Mouse (Mus musculus) kidney, postnatal 0 days (tissue): ENCODE data around the gene Tm4sf5. TPM values are rescaled to one million over a fixed set of nuclear protein-coding genes. Genes with fewer than 3 reads are reported as not detected.

Experiments
- ATAC-seq: fragments of 200-750 bp; cut with Nextera tagmentation; replicated peaks from 2 replicates; pipeline ENCODE4 v1.8.0; 2017; ENCODE audit warnings: low read depth, moderate number of reproducible peaks, moderate TSS enrichment, moderate library complexity; ENCODE audit not compliant: low FRiP score
- DNase-seq: peaks from one replicate; pipeline ENCODE4 v3.0.0-alpha.2; 2016; ENCODE audit warnings: low spot score
- H3K27ac ChIP-seq: fragments of 300-500 bp; sonication (generic); 2 replicates; pipeline ENCODE4 v1.5.1; 2014; ENCODE audit warnings: mild to moderate bottlenecking
- H3K27me3 ChIP-seq: fragments of 300-500 bp; sonication (generic); 2 replicates; pipeline ENCODE4 v1.6.1; 2014; ENCODE audit warnings: low read length, mixed read lengths; ENCODE audit not compliant: insufficient read depth
- H3K36me3 ChIP-seq: fragments of 300-500 bp; sonication (generic); 2 replicates; pipeline ENCODE4 v1.6.1; 2014; ENCODE audit warnings: low read length, mixed read lengths; ENCODE audit not compliant: insufficient read depth
- H3K4me1 ChIP-seq: fragments of 300-500 bp; sonication (generic); replicated peaks from 2 replicates; pipeline ENCODE4 v1.6.1; 2014; ENCODE audit warnings: antibody characterized with exemption, low read length, mixed read lengths; ENCODE audit not compliant: insufficient read depth
- H3K4me2 ChIP-seq: fragments of 300-500 bp; sonication (generic); 2 replicates; pipeline ENCODE4 v1.6.1; 2014; ENCODE audit warnings: mild to moderate bottlenecking, low read length, moderate library complexity, mixed read lengths
- H3K4me3 ChIP-seq: fragments of 300-500 bp; sonication (generic); replicated peaks from 2 replicates; pipeline ENCODE4 v1.5.1; 2014; ENCODE audit warnings: low read depth, low read length
- H3K9ac ChIP-seq: fragments of 300-500 bp; sonication (generic); 2 replicates; pipeline ENCODE4 v1.6.1; 2014; ENCODE audit warnings: low read depth, low read length
- H3K9me3 ChIP-seq: fragments of 300-500 bp; sonication (generic); replicated peaks from 2 replicates; pipeline ENCODE4 v1.6.1; 2016; ENCODE audit warnings: low read length, inconsistent platforms, mixed read lengths
- CTCF ChIP-seq: IDR thresholded peaks from 2 replicates; pipeline ENCODE4 v1.5.1; 2016; ENCODE audit warnings: antibody characterized with exemption, low read depth, mild to moderate bottlenecking, moderate library complexity
- WGBS: fragments of 180-500 bp; shearing (Covaris S2); extraction: QIAGEN DNeasy Blood & Tissue Kit; methylation state at CpG from one replicate; pipeline ENCODE4 v1.1.7; 2014; 5-methylcytosine and 5-hydroxymethylcytosine counted together
- polyA plus RNA-seq: library from polyadenylated mRNA; unstranded; fragments of >200 nt; fragmentation: Nextera tagmentation; extraction: Ambion mirVana; gene quantifications from 2 replicates; pipeline ENCODE4 v1.2.1, GENCODE M21; 2015

Tm4sf5 gene
- polyA plus RNA-seq, 1 experiment from 2014 or later, result 1.5 TPM

DNA sequence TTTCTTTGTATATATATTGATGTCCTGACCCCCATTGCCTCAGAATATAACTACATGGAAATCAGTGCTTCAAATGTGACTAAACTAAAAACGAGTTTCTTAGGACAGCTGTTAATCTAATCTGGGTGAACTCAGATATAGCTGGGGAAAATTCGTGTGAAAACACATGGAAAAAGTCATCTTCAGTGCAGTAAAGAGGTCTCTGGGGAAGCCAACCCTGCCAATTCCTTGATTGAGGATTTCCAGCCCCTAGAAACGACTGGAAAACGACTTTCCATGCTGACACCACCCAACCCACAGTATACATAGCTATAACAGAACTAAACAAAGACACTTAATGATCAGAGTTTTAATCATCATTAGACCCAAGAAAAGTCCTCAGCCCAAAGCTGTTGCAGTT lies 17.2 kb upstream of the Tm4sf5 start:
- WGBS, result 43% methylated on average over 4 of the region's 4 CpGs
- DNase-seq, result no peak
- no peaks in the 10 kb centered on the region for H3K9me3 ChIP-seq
- H3K4me2 ChIP-seq, result no peak overlapping the region
- no peaks in the 10 kb centered on the region for H3K36me3 ChIP-seq
- no peak for ATAC-seq
- H3K4me3 ChIP-seq, result no peak overlapping the region
- H3K9ac ChIP-seq, result no peak overlapping the region
- no peaks in the 10 kb centered on the region for H3K4me1 ChIP-seq
- no peak for TF ChIP-seq CTCF
- no peaks in the 10 kb centered on the region for H3K27me3 ChIP-seq
- no peak overlapping the region for H3K27ac ChIP-seq

DNA sequence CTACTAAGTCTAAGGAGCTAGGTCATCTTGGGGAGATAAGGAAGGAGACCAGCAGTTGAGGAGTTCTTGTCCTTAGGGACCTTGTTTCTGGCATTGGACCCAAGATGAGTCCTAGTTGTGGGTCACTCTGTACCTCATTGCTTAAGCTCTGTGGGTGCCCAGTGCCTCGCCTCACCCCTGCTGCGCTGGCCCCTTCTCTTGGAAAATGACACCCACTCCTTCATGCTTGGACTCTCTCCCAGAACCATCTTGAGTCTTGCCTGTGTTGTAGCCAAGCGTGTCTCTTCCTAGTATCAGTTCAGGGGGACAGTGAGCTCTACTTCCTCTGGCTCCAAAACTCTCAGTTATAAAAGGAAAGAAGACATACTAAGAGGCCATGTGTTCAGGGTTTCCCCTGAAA lies 15.9 kb upstream of the Tm4sf5 start:
- Histone ChIP-seq H3K36me3 (no peaks in the 10 kb centered on the region), H3K27ac (no peak overlapping the region), H3K9me3 (no peaks in the 10 kb centered on the region), H3K9ac (no peak overlapping the region), H3K4me3 (no peak overlapping the region), H3K4me1 (no peaks in the 10 kb centered on the region), H3K4me2 (no peak overlapping the region), H3K27me3 (no peaks in the 10 kb centered on the region)
- TF ChIP-seq CTCF, result no peak
- 80% methylated on average over 3 of the region's 3 CpGs for WGBS
- DNase-seq, result no peak
- ATAC-seq, result no peak

DNA sequence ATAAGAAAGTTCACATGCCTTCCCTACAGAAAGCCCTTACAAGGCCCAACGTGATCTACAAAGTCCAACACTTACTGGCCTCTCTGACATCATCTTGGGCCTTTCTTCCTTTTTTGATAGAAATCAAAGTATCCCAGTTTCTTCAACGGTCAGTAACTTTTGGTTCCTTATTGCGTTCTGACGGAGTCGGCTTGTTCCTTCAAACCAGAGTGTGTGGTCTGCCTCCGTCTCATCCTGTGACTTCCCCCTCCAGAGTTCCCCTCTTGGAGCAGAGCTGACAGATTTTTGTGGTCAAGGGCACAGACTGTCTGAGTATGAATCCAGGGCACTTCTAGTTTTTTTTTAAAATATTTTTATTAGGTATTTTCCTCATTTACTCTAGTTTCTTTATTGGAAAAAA lies 15.4 kb upstream of the Tm4sf5 start:
- Histone ChIP-seq H3K9ac (no peak overlapping the region), H3K4me1 (no peaks in the 10 kb centered on the region), H3K36me3 (no peaks in the 10 kb centered on the region), H3K27ac (no peak overlapping the region), H3K27me3 (no peaks in the 10 kb centered on the region), H3K4me2 (no peak overlapping the region), H3K4me3 (no peak overlapping the region), H3K9me3 (no peaks in the 10 kb centered on the region)
- TF ChIP-seq CTCF, result no peak
- WGBS, result 83% methylated on average over 6 of the region's 6 CpGs
- ATAC-seq (no peak), DNase-seq (no peak)

DNA sequence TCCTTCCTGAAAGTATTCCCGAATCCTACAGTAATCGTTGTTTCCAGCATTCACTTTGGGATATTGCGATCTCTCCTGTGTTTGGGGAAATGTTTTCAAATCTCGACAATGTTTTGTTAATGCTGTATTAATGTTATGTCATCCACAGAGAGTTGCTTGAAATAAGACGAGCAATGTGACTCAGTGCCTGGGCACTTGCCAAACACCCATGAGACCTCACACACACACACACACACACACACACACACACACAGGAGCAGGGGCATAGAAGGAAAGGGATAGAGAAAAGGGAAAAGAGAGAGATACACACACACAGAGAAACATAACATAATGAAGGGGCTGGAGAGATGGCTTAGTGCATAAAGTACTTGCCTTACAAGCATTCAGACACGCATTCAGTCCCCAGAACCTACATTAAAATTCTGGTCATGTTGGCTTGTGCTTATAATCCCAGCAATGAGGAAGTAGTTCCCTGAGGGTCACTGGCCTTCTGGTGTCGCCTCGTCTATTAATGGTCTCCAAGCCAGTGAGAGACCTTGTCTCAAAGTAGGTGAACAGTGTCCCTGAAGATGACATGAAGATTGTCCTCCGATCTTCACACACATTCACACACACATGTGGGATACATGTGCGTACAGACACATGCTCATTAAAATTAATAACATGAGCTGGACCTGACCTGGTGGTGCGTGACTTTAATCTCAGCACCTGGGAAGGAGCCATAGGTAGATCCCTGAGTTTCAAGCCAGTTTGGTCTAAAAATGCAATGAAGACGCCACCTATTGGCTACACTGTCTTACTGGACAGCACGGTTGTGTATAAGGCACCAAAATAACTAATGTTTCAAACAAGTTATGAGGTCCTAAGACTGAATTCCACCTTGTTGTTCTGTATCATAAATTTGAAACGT lies 5.2 kb upstream of the Tm4sf5 start:
- peak; percentile 59; the same call in 1 of the 2 replicates for TF ChIP-seq CTCF
- Histone ChIP-seq H3K4me1 (no peaks in the 10 kb centered on the region), H3K4me3 (no peak overlapping the region), H3K9me3 (no peaks in the 10 kb centered on the region), H3K36me3 (no peaks in the 10 kb centered on the region), H3K9ac (no peak overlapping the region), H3K27ac (0 out of 2 replicates have a peak overlapping the region, but pooled peaks have one; percentile 38), H3K4me2 (no peak overlapping the region), H3K27me3 (no peaks in the 10 kb centered on the region)
- WGBS, result 63% methylated on average over 14 of the region's 14 CpGs
- ATAC-seq (no peak), DNase-seq (peak; percentile 28)

DNA sequence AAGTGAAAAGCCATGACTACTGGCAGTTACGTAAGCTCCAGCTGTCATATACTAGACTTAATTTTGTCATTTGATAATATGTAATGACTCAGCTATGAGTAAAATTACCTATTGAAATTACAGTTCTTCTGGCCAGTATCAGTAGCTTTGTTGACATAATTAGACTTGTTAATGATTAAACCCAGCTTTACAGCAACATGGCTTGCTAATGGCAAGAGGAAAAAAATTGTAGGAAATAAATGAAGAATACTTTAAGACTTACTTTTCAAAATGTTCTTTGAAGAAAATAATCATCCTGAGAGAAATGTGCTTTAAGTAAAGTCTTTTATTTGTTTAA lies 4.6 kb upstream of the Tm4sf5 start:
- no peak for TF ChIP-seq CTCF
- ATAC-seq (no peak), DNase-seq (no peak)
- no peaks in the 10 kb centered on the region for H3K27me3 ChIP-seq
- H3K27ac ChIP-seq, result no peak overlapping the region
- H3K4me2 ChIP-seq, result no peak overlapping the region
- no peak overlapping the region for H3K9ac ChIP-seq
- no peaks in the 10 kb centered on the region for H3K9me3 ChIP-seq
- H3K4me3 ChIP-seq, result no peak overlapping the region
- 69% methylated on average over 1 of the region's 1 CpGs for WGBS
- H3K4me1 ChIP-seq, result no peaks in the 10 kb centered on the region
- H3K36me3 ChIP-seq, result no peaks in the 10 kb centered on the region

DNA sequence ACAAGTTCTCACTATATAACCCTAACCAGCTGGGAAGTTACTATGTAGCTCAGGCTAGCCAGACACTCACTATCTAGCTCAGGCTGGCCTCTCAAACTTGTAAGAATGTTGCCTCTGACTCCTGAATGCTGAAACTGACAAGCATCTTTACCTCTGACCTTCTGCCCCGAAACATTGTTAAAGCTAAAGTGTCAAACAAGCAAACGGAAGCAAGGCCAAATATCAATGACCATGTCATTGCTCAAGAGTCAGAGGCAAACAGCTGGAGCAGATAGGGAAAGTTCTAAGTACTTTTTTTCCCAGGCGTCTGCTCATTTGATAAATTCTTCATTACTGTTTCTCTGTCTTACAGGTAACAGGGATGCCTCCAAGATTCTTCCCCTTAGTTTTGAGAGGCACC lies 3.0 kb upstream of the Tm4sf5 start:
- Histone ChIP-seq H3K36me3 (no peaks in the 10 kb centered on the region), H3K9me3 (no peaks in the 10 kb centered on the region), H3K4me2 (no peak overlapping the region), H3K4me3 (no peak overlapping the region), H3K9ac (no peak overlapping the region), H3K4me1 (no peaks in the 10 kb centered on the region), H3K27me3 (no peaks in the 10 kb centered on the region), H3K27ac (no peak overlapping the region)
- 67% methylated on average over 3 of the region's 3 CpGs for WGBS
- DNase-seq, result no peak
- TF ChIP-seq CTCF, result no peak
- ATAC-seq, result no peak
